Mouse (Mus musculus): ENCODE measurements around the gene Dnaic2. TPM values are rescaled to one million over a fixed set of nuclear protein-coding genes. Genes with fewer than 3 reads are reported as not detected.

Dnaic2 gene
- polyA plus RNA-seq, 1 experiment from 2014 or later, result 1.9 TPM

GRCm38 (mm10) chr11:114803990-114804389, 76.8 kb downstream of the Dnaic2 start:
- WGBS, result 24% methylated on average over 8 of the region's 8 CpGs
- Histone ChIP-seq H3K9me3 (replicated peaks) (no peaks in the 10 kb centered on the region), H3K36me3 (no peaks in the 10 kb centered on the region), H3K27ac (replicated peaks) (no peak overlapping the region), H3K27me3 (replicated peaks) (no peaks in the 10 kb centered on the region), H3K9ac (replicated peaks) (no peak overlapping the region), H3K4me3 (replicated peaks) (no peak overlapping the region), H3K4me1 (peaks cover 16% of the 10 kb centered on the region; the same call in 1 of the 2 replicates), H3K4me2 (no peak overlapping the region)
- no peak for ATAC-seq (ENCODE audit: low FRiP score)

DNA sequence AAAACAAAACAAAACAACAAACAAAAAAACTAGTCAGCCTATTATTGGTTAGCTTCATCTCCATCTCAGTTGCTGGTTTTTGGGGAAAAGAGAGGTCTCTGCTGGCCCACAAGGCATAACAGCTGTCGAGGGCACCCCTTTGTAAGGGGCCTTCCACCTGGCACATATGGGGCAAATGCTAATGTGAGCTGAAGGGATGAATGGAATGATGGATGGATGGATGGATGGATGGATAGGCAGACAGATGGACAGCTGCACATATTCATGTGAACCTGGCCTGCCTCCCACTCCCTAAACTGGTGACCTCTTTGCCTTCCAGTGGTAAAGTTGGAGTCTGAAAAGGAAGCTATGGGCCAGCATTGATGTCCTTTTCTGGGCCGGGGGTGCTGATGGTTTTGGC, 79.8 kb downstream of the Dnaic2 start:
- 35% methylated on average over 2 of the region's 2 CpGs for WGBS
- no peak for ATAC-seq (ENCODE audit: low FRiP score)
- Histone ChIP-seq H3K27ac (replicated peaks) (no peak overlapping the region), H3K9ac (replicated peaks) (no peak overlapping the region), H3K4me2 (no peak overlapping the region), H3K36me3 (no peaks in the 10 kb centered on the region), H3K4me1 (peaks cover 16% of the 10 kb centered on the region; the same call in 1 of the 2 replicates), H3K27me3 (replicated peaks) (no peaks in the 10 kb centered on the region), H3K4me3 (replicated peaks) (no peak overlapping the region), H3K9me3 (replicated peaks) (no peaks in the 10 kb centered on the region)

Other genes with a start within 250 kb of the Dnaic2 start
- gene Rpl38, start 58.9 kb upstream of the Dnaic2 start, polyA plus RNA-seq (2015; fragmentation: Nextera tagmentation; extraction: Ambion mirVana), result 804 and 844 TPM in 2 replicates
- gene Ttyh2, start 52.0 kb upstream of the Dnaic2 start, polyA plus RNA-seq (2015; fragmentation: Nextera tagmentation; extraction: Ambion mirVana), result 30.0 and 31.0 TPM in 2 replicates
- 0.47 and 1.0 TPM in 2 replicates for gene Kif19a, start 38.0 kb downstream of the Dnaic2 start, polyA plus RNA-seq (2015; fragmentation: Nextera tagmentation; extraction: Ambion mirVana)
- gene Btbd17, start 68.5 kb downstream of the Dnaic2 start, polyA plus RNA-seq (2015; fragmentation: Nextera tagmentation; extraction: Ambion mirVana), result 14.8 and 21.3 TPM in 2 replicates
- not detected in 2 replicates for gene Gpr142, start 71.5 kb downstream of the Dnaic2 start, polyA plus RNA-seq (2015; fragmentation: Nextera tagmentation; extraction: Ambion mirVana)
- gene Gprc5c, start 123.7 kb downstream of the Dnaic2 start, polyA plus RNA-seq (2015; fragmentation: Nextera tagmentation; extraction: Ambion mirVana), result 8.8 and 12.0 TPM in 2 replicates
- 0.59 and 1.3 TPM in 2 replicates for gene Cd300a, start 162.6 kb downstream of the Dnaic2 start, polyA plus RNA-seq (2015; fragmentation: Nextera tagmentation; extraction: Ambion mirVana)
- 0.05 and 0.28 TPM in 2 replicates for gene Cd300lb, start 207.0 kb downstream of the Dnaic2 start, polyA plus RNA-seq (2015; fragmentation: Nextera tagmentation; extraction: Ambion mirVana)
- gene Cd300c, start 241.7 kb downstream of the Dnaic2 start, polyA plus RNA-seq (2015; fragmentation: Nextera tagmentation; extraction: Ambion mirVana), result not detected in 2 replicates